Mouse (Mus musculus) G1E (cell line): ENCODE results near the gene Hcfc2. TPM values are rescaled to one million over a fixed set of nuclear protein-coding genes. Genes with fewer than 3 reads are reported as not detected.

Experiments used
- ATAC-seq: 2 replicates; pipeline ENCODE4 v1.8.0; 2016; ENCODE audit warnings: mild to moderate bottlenecking; ENCODE audit not compliant: insufficient number of reproducible peaks, poor library complexity, low FRiP score, severe bottlenecking; ENCODE audit errors: extremely low read depth
- DNase-seq: peaks from one replicate; pipeline ENCODE4 v3.0.0; 2012; ENCODE audit warnings: low spot score
- H3K27me3 ChIP-seq: 2 replicates; pipeline ENCODE4 v1.6.1; 2012; ENCODE audit warnings: mild to moderate bottlenecking, low read length, inconsistent platforms; ENCODE audit not compliant: insufficient read depth
- H3K36me3 ChIP-seq: replicated peaks from 2 replicates; pipeline ENCODE3; 2012; ENCODE audit warnings: mild to moderate bottlenecking, inconsistent platforms
- H3K4me1 ChIP-seq: 2 replicates; pipeline ENCODE4 v1.6.1; 2012; ENCODE audit warnings: low read depth, low read length, inconsistent platforms, mixed read lengths; ENCODE audit not compliant: insufficient read depth
- H3K4me3 ChIP-seq: 2 replicates; pipeline ENCODE4 v1.5.1; 2012; ENCODE audit warnings: low read depth, mild to moderate bottlenecking, inconsistent platforms, low read length, moderate library complexity, mixed read lengths
- H3K9me3 ChIP-seq: replicated peaks from 2 replicates; pipeline ENCODE4 v1.6.1; 2012; ENCODE audit warnings: inconsistent platforms
- CTCF ChIP-seq: IDR thresholded peaks from 2 replicates; pipeline ENCODE4 v1.5.1; 2012; ENCODE audit warnings: low read depth, low read length, inconsistent platforms, mixed read lengths
- GATA1 ChIP-seq: IDR thresholded peaks from 2 replicates; pipeline ENCODE4 v1.6.1; 2012; ENCODE audit warnings: borderline replicate concordance, low read length, inconsistent platforms, mixed read lengths
- GATA2 ChIP-seq: IDR thresholded peaks from 2 replicates; pipeline ENCODE4 v1.6.1; 2012; ENCODE audit warnings: low read depth, low read length, inconsistent platforms, borderline replicate concordance
- POLR2AphosphoS5 ChIP-seq: IDR thresholded peaks from 2 replicates; pipeline ENCODE4 v1.6.1; 2012; ENCODE audit warnings: low read depth, low read length, inconsistent platforms; ENCODE audit not compliant: insufficient replicate concordance
- TAL1 ChIP-seq: conservative IDR thresholded peaks from 2 replicates; pipeline ENCODE4 v1.6.1; 2012; ENCODE audit warnings: low read depth, low read length, inconsistent platforms, mixed read lengths
- polyA plus RNA-seq: library from polyadenylated mRNA; stranded (reverse); fragments of >175 nt; gene quantifications from 2 replicates; pipeline ENCODE4 v1.2.3, GENCODE M21; 2012
- total RNA-seq, 2 experiments: library from RNA; stranded (forward) in 1 of 2; stranded (reverse) in 1 of 2; fragments of 200-1000 nt in 1 of 2; fragments of >200 nt in 1 of 2; fragmentation: Nextera tagmentation in 1 of 2; gene quantifications; 2 replicates each; pipeline ENCODE4 v1.2.3; 2014 to 2017

Hcfc2 gene
- total and polyA plus RNA-seq, 3 experiments: 3.6 to 75.2 (median 48.3) TPM

GRCm38 (mm10) chr10:82698712-82699261 lies 2.8 kb downstream of the Hcfc2 start:
- peak overlapping the region; percentile 99 for H3K4me3 ChIP-seq
- no peaks in the 10 kb centered on the region for H3K9me3 ChIP-seq
- H3K36me3 ChIP-seq: peaks cover 21% of the 10 kb centered on the region
- H3K27me3 ChIP-seq: no peaks in the 10 kb centered on the region
- peak; percentile 92 for DNase-seq
- TF ChIP-seq POLR2AphosphoS5 (no peak), CTCF (no peak), GATA1 (no peak), TAL1 (no peak), GATA2 (no peak)
- no peak for ATAC-seq
- peaks cover 54% of the 10 kb centered on the region for H3K4me1 ChIP-seq

GRCm38 (mm10) chr10:82699296-82699941 lies 3.5 kb downstream of the Hcfc2 start:
- peak; percentile 36 for ATAC-seq
- Histone ChIP-seq H3K9me3 (no peaks in the 10 kb centered on the region), H3K36me3 (peaks cover 26% of the 10 kb centered on the region), H3K27me3 (no peaks in the 10 kb centered on the region), H3K4me3 (peak overlapping the region; percentile 99), H3K4me1 (peaks cover 52% of the 10 kb centered on the region)
- TF ChIP-seq GATA1 (no peak), CTCF (no peak), GATA2 (no peak), POLR2AphosphoS5 (no peak), TAL1 (no peak)
- peak; percentile 57 for DNase-seq

- no peak for TF ChIP-seq GATA1
- no peak for TF ChIP-seq CTCF
- no peak for TF ChIP-seq TAL1
- TF ChIP-seq GATA2: no peak
- no peak for TF ChIP-seq POLR2AphosphoS5
- DNase-seq (no peak), ATAC-seq (no peak)
- Histone ChIP-seq H3K27me3 (no peaks in the 10 kb centered on the region), H3K36me3 (peaks cover 86% of the 10 kb centered on the region), H3K4me1 (peaks cover 7% of the 10 kb centered on the region), H3K9me3 (no peaks in the 10 kb centered on the region), H3K4me3 (no peak overlapping the region)
These were observed 45.4 kb downstream of the Hcfc2 start for GRCm38 (mm10) chr10:82741354-82741753.

DNA sequence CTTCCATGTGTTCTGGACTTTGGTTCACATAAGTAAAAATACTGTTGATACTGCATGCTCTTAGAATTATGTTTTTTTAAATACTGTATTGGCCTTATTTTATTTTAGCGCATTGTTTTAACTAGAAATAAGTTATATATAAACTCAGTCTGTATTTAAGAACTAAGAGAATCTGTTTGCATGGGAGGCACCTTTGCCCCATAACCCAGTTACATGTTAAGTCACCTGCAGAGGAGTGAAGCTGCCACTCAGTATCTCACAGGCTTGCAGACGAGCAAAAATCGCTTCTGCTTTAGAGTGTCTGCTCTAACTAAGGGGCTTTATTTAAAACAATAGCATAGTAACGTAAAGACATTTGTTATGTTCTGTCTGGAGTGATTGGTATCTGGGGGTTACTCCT lies 45.9 kb downstream of the Hcfc2 start:
- TF ChIP-seq TAL1 (no peak), CTCF (no peak)
- Histone ChIP-seq H3K27me3 (no peaks in the 10 kb centered on the region), H3K4me1 (peaks cover 8% of the 10 kb centered on the region), H3K36me3 (peaks cover 91% of the 10 kb centered on the region), H3K9me3 (no peaks in the 10 kb centered on the region), H3K4me3 (no peak overlapping the region)
- DNase-seq (no peak), ATAC-seq (no peak)

DNA sequence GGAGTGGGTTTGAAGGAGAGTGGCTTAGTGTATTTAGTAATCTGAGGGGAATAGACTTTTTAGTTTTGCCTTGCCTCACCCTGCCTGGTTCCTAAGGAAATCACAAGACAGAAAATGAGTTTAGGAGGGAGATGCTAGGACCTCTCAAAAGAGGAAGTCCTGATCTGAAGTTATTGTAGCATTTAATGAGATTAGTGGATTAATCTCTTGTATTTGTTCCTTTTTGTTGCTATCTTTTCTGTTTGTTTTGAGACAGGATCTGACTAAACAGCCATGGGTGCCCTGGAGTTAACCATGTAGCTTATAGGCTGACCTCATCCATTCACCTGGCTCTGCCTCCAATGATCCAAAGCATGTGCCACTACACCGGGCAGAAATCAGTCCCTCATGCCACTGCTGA lies 46.6 kb downstream of the Hcfc2 start:
- no peak for ATAC-seq
- peaks cover 15% of the 10 kb centered on the region for H3K4me1 ChIP-seq
- H3K9me3 ChIP-seq: no peaks in the 10 kb centered on the region
- DNase-seq: no peak
- peaks cover 93% of the 10 kb centered on the region for H3K36me3 ChIP-seq
- H3K27me3 ChIP-seq: no peaks in the 10 kb centered on the region
- no peak overlapping the region for H3K4me3 ChIP-seq
- TF ChIP-seq CTCF (no peak), GATA1 (no peak), POLR2AphosphoS5 (no peak)

- Histone ChIP-seq H3K4me1 (peaks cover 19% of the 10 kb centered on the region), H3K36me3 (peaks cover 93% of the 10 kb centered on the region), H3K9me3 (no peaks in the 10 kb centered on the region), H3K4me3 (no peak overlapping the region), H3K27me3 (no peaks in the 10 kb centered on the region)
- TF ChIP-seq CTCF: no peak
- no peak for TF ChIP-seq POLR2AphosphoS5
- TF ChIP-seq TAL1: no peak
- no peak for TF ChIP-seq GATA2
- no peak for TF ChIP-seq GATA1
- DNase-seq (no peak), ATAC-seq (no peak)
These were observed 48.3 kb downstream of the Hcfc2 start for GRCm38 (mm10) chr10:82744296-82744695.

GRCm38 (mm10) chr10:82745301-82745700 lies 49.3 kb downstream of the Hcfc2 start:
- Histone ChIP-seq H3K9me3 (no peaks in the 10 kb centered on the region), H3K27me3 (no peaks in the 10 kb centered on the region), H3K36me3 (peaks cover 90% of the 10 kb centered on the region), H3K4me3 (no peak overlapping the region), H3K4me1 (peaks cover 19% of the 10 kb centered on the region)
- no peak for TF ChIP-seq GATA1
- no peak for TF ChIP-seq TAL1
- no peak for TF ChIP-seq CTCF
- no peak for TF ChIP-seq GATA2
- no peak for TF ChIP-seq POLR2AphosphoS5
- DNase-seq: no peak
- ATAC-seq: no peak
